Mouse (Mus musculus): ENCODE measurements around the gene Twsg1. TPM values are rescaled to one million over a fixed set of nuclear protein-coding genes. Genes with fewer than 3 reads are reported as not detected.
A peak's percentile ranks its signal among the peaks of the same experiment; 100 is the strongest.

Twsg1 gene
- polyA plus RNA-seq, 1 experiment: 92.5 TPM

GRCm38 (mm10) chr17:65884061-65884669, 66.9 kb downstream of the Twsg1 start:
- peak; percentile 62 for DNase-seq
- under 1% methylated on average over 53 of the region's 56 CpGs for WGBS

GRCm38 (mm10) chr17:65877026-65877425, 74.0 kb downstream of the Twsg1 start:
- H3K4me1 ChIP-seq (ENCODE audit: control insufficient read depth, insufficient read depth, low read length): peaks cover 13% of the 10 kb centered on the region
- no peak overlapping the region for H3K4me3 ChIP-seq (replicated peaks; ENCODE audit: extremely low read depth, low read depth, low read length)
- 53% methylated on average over 6 of the region's 6 CpGs for WGBS
- no peak for DNase-seq
- TF ChIP-seq CTCF (IDR thresholded peaks at IDR 0.05; ENCODE audit: insufficient read depth, low read length): no peak
- TF ChIP-seq POLR2A (IDR thresholded peaks at IDR 0.05; ENCODE audit: borderline replicate concordance, extremely low read depth, low read depth, low read length): no peak

More at GRCm38 (mm10) chr17:65884061-65884669, 66.9 kb downstream of the Twsg1 start:
- peaks cover 17% of the 10 kb centered on the region for H3K4me1 ChIP-seq (ENCODE audit: control insufficient read depth, insufficient read depth, low read length)
- no peak for TF ChIP-seq CTCF (IDR thresholded peaks at IDR 0.05; ENCODE audit: insufficient read depth, low read length)
- 0 out of 2 replicates have a peak, but pooled peaks have one; percentile 8 for TF ChIP-seq POLR2A (IDR thresholded peaks at IDR 0.05; ENCODE audit: borderline replicate concordance, extremely low read depth, low read depth, low read length)
- H3K4me3 ChIP-seq (replicated peaks; ENCODE audit: extremely low read depth, low read depth, low read length): peak overlapping the region; percentile 75

- Histone ChIP-seq H3K4me1 (ENCODE audit: control insufficient read depth, insufficient read depth, low read length) (peaks cover 9% of the 10 kb centered on the region), H3K4me3 (replicated peaks; ENCODE audit: extremely low read depth, low read depth, low read length) (no peak overlapping the region)
- 85% methylated on average over 11 of the region's 11 CpGs for WGBS
- DNase-seq: no peak
- TF ChIP-seq CTCF (IDR thresholded peaks at IDR 0.05; ENCODE audit: insufficient read depth, low read length): no peak
- no peak for TF ChIP-seq POLR2A (IDR thresholded peaks at IDR 0.05; ENCODE audit: borderline replicate concordance, extremely low read depth, low read depth, low read length)
These were observed 77.2 kb downstream of the Twsg1 start for GRCm38 (mm10) chr17:65873834-65874233.

GRCm38 (mm10) chr17:65873156-65873555, 77.9 kb downstream of the Twsg1 start:
- 70% methylated on average over 4 of the region's 4 CpGs for WGBS
- DNase-seq: no peak
- TF ChIP-seq POLR2A (IDR thresholded peaks at IDR 0.05; ENCODE audit: borderline replicate concordance, extremely low read depth, low read depth, low read length): no peak
- no peak for TF ChIP-seq CTCF (IDR thresholded peaks at IDR 0.05; ENCODE audit: insufficient read depth, low read length)
- H3K4me3 ChIP-seq (replicated peaks; ENCODE audit: extremely low read depth, low read depth, low read length): no peak overlapping the region
- H3K4me1 ChIP-seq (ENCODE audit: control insufficient read depth, insufficient read depth, low read length): peaks cover 9% of the 10 kb centered on the region

GRCm38 (mm10) chr17:65872652-65873051, 78.4 kb downstream of the Twsg1 start:
- TF ChIP-seq POLR2A (IDR thresholded peaks at IDR 0.05; ENCODE audit: borderline replicate concordance, extremely low read depth, low read depth, low read length) (no peak), CTCF (IDR thresholded peaks at IDR 0.05; ENCODE audit: insufficient read depth, low read length) (peak; percentile 62)
- 49% methylated on average over 6 of the region's 6 CpGs for WGBS
- Histone ChIP-seq H3K4me3 (replicated peaks; ENCODE audit: extremely low read depth, low read depth, low read length) (no peak overlapping the region), H3K4me1 (ENCODE audit: control insufficient read depth, insufficient read depth, low read length) (peaks cover 9% of the 10 kb centered on the region)
- DNase-seq: no peak

- no peak for DNase-seq
- H3K4me3 ChIP-seq (replicated peaks; ENCODE audit: extremely low read depth, low read depth, low read length): no peak overlapping the region
- WGBS: 34% methylated on average over 6 of the region's 6 CpGs
- TF ChIP-seq POLR2A (IDR thresholded peaks at IDR 0.05; ENCODE audit: borderline replicate concordance, extremely low read depth, low read depth, low read length) (no peak), CTCF (IDR thresholded peaks at IDR 0.05; ENCODE audit: insufficient read depth, low read length) (no peak)
- peaks cover 9% of the 10 kb centered on the region for H3K4me1 ChIP-seq (ENCODE audit: control insufficient read depth, insufficient read depth, low read length)
These were observed 79.0 kb downstream of the Twsg1 start for GRCm38 (mm10) chr17:65872051-65872450.

Other genes with a start within 250 kb of the Twsg1 start
- gene Rab31, start 178.5 kb downstream of the Twsg1 start, polyA plus RNA-seq (2012; rRNA removed): 33.2 and 48.9 TPM in 2 replicates
- gene Ppp4r1, start 168.7 kb downstream of the Twsg1 start, polyA plus RNA-seq (2012; rRNA removed): 34.7 and 45.5 TPM in 2 replicates
- gene Ralbp1, start 65.4 kb downstream of the Twsg1 start, polyA plus RNA-seq (2012; rRNA removed): 55.1 and 60.5 TPM in 2 replicates
- gene Ankrd12, start 125.9 kb upstream of the Twsg1 start, polyA plus RNA-seq (2012; rRNA removed): 5.3 and 5.4 TPM in 2 replicates
- 25.5 and 31.0 TPM in 2 replicates for gene Ndufv2, start 150.3 kb upstream of the Twsg1 start, polyA plus RNA-seq (2012; rRNA removed)
- gene Washc1, start 160.3 kb upstream of the Twsg1 start, polyA plus RNA-seq (2012; rRNA removed): 39.5 and 42.6 TPM in 2 replicates
- gene Ddx11, start 172.3 kb upstream of the Twsg1 start, polyA plus RNA-seq (2012; rRNA removed): 3.0 and 4.4 TPM in 2 replicates

Data from lung, adult 2 months (tissue).